7 mouse cellular contexts compared by ENCODE assay signal in genomic region chr15:3979871-3980270, GRCm38 (mm10). TPM values are rescaled to one million over a fixed set of nuclear protein-coding genes. Genes with fewer than 3 reads are reported as not detected.
DNase-seq lines count a peak whose midpoint lies in the region; ATAC-seq and TF ChIP-seq lines count a peak whose summit lies in the region.

No protein-coding gene starts in this region.

- peak overlapping the region; percentile 63; the same call in 1 of the 2 replicates for H3K4me2 ChIP-seq in neural tube, embryonic 11.5 days (ENCODE audit: low read depth)
- peak overlapping the region; percentile 55 for H3K4me2 ChIP-seq in embryonic facial prominence, embryonic 15.5 days (replicated peaks)
- peak overlapping the region; percentile 65 for H3K4me2 ChIP-seq in limb, embryonic 12.5 days

- no peak for TF ChIP-seq CTCF in olfactory bulb, adult 2 months (IDR thresholded peaks at IDR 0.05; ENCODE audit: insufficient read depth, low read depth, low read length)

- H3K27me3 ChIP-seq in neural tube, embryonic 11.5 days (ENCODE audit: control insufficient read depth, insufficient read depth, low read length), result no peaks in the 10 kb centered on the region
- H3K27me3 ChIP-seq in embryonic facial prominence, embryonic 15.5 days, result no peaks in the 10 kb centered on the region
- H3K27me3 ChIP-seq in limb, embryonic 12.5 days, result no peaks in the 10 kb centered on the region

- no peak for ATAC-seq in neural tube, embryonic 11.5 days (ENCODE audit: insufficient read depth, low FRiP score, low TSS enrichment)
- ATAC-seq in embryonic facial prominence, embryonic 15.5 days (ENCODE audit: insufficient number of reproducible peaks, low FRiP score, low TSS enrichment, low read depth), result no peak
- no peak for ATAC-seq in limb, embryonic 12.5 days (ENCODE audit: insufficient number of reproducible peaks, insufficient read depth, low FRiP score, low TSS enrichment, low read depth)

- peak overlapping the region; percentile 93 for H3K9ac ChIP-seq in neural tube, embryonic 11.5 days (ENCODE audit: low read length)
- H3K9ac ChIP-seq in embryonic facial prominence, embryonic 15.5 days, result no peak overlapping the region
- H3K9ac ChIP-seq in limb, embryonic 12.5 days (replicated peaks), result peak overlapping the region; percentile 92; the same call in 1 of the 2 replicates

- TF ChIP-seq POLR2A in olfactory bulb, adult 2 months (IDR thresholded peaks at IDR 0.05; ENCODE audit: insufficient read depth, low read depth, low read length), result no peak

- DNase-seq in neural tube, embryonic 11.5 days (ENCODE audit: low spot score), result no peak
- no peak for DNase-seq in neural tube, embryonic 10.5 days (ENCODE audit: extremely low spot score, low spot score)
- no peak for DNase-seq in ovary, postnatal 10 days (ENCODE audit: low spot score)
- no peak for DNase-seq in frontal cortex, postnatal 14 days (ENCODE audit: low spot score in 2 of 2)

- no peaks in the 10 kb centered on the region for H3K4me1 ChIP-seq in neural tube, embryonic 11.5 days (ENCODE audit: control insufficient read depth, insufficient read depth, low read length)
- H3K4me1 ChIP-seq in embryonic facial prominence, embryonic 15.5 days, result no peaks in the 10 kb centered on the region
- H3K4me1 ChIP-seq in limb, embryonic 12.5 days (replicated peaks), result no peaks in the 10 kb centered on the region; the same call in 1 of the 2 replicates
- H3K4me1 ChIP-seq in olfactory bulb, adult 2 months (ENCODE audit: control insufficient read depth, insufficient read depth, low read length), result no peaks in the 10 kb centered on the region

- peak overlapping the region; percentile 63; the same call in 1 of the 2 replicates for H3K4me3 ChIP-seq in neural tube, embryonic 11.5 days (ENCODE audit: low read depth, low read length)
- peak overlapping the region; percentile 71 for H3K4me3 ChIP-seq in embryonic facial prominence, embryonic 15.5 days (replicated peaks)
- H3K4me3 ChIP-seq in limb, embryonic 12.5 days (replicated peaks), result peak overlapping the region; percentile 68
- no peak overlapping the region for H3K4me3 ChIP-seq in olfactory bulb, adult 2 months (ENCODE audit: insufficient read depth, low read depth, low read length)

- no peaks in the 10 kb centered on the region for H3K9me3 ChIP-seq in neural tube, embryonic 11.5 days (ENCODE audit: control insufficient read depth, low read length)
- no peaks in the 10 kb centered on the region for H3K9me3 ChIP-seq in embryonic facial prominence, embryonic 15.5 days (replicated peaks)
- no peaks in the 10 kb centered on the region for H3K9me3 ChIP-seq in limb, embryonic 12.5 days

- 91% methylated on average over 3 of the region's 3 CpGs for WGBS in neural tube, embryonic 11.5 days
- WGBS in embryonic facial prominence, embryonic 15.5 days, result 83% methylated on average over 3 of the region's 3 CpGs
- 83% methylated on average over 3 of the region's 3 CpGs for WGBS in limb, embryonic 12.5 days
- 63% methylated on average over 3 of the region's 3 CpGs for WGBS in olfactory bulb, adult 2 months

- H3K36me3 ChIP-seq in neural tube, embryonic 11.5 days (ENCODE audit: control insufficient read depth, insufficient read depth, low read length), result peaks cover under 1% of the 10 kb centered on the region; the same call in 1 of the 2 replicates
- peaks cover 15% of the 10 kb centered on the region; the same call in 1 of the 2 replicates for H3K36me3 ChIP-seq in embryonic facial prominence, embryonic 15.5 days
- peaks cover 35% of the 10 kb centered on the region for H3K36me3 ChIP-seq in limb, embryonic 12.5 days

- H3K27ac ChIP-seq in neural tube, embryonic 11.5 days (ENCODE audit: low read depth, low read length), result no peak overlapping the region
- peak overlapping the region; percentile 96 for H3K27ac ChIP-seq in embryonic facial prominence, embryonic 15.5 days (replicated peaks)
- H3K27ac ChIP-seq in limb, embryonic 12.5 days, result peak overlapping the region; percentile 97
- H3K27ac ChIP-seq in olfactory bulb, adult 2 months (ENCODE audit: insufficient read depth, low read depth, low read length), result peak overlapping the region; percentile 96

RNA-seq across cellular contexts. Expression of gene Fbxo4, which starts 0.5 kb away (rescaled TPM):
- 4.8 and 4.9 TPM in 2 replicates for polyA plus RNA-seq in neural tube, embryonic 11.5 days (2014; fragmentation: Nextera tagmentation; extraction: Ambion mirVana)
- polyA plus RNA-seq in embryonic facial prominence, embryonic 15.5 days (2015; fragmentation: Nextera tagmentation; extraction: Ambion mirVana), result 12.0 and 12.6 TPM in 2 replicates
- polyA plus RNA-seq in limb, embryonic 12.5 days (2016; fragmentation: Nextera tagmentation; extraction: Ambion mirVana), result 6.6 and 7.7 TPM in 2 replicates
- polyA plus RNA-seq in olfactory bulb, adult 2 months (2012; ENCODE audit: insufficient read depth, insufficient read length, low replicate concordance, missing spikeins), result not detected in 2 replicates

RNA-seq across cellular contexts. Expression of gene AW549877, which starts 15.7 kb away (rescaled TPM):
- polyA plus RNA-seq in neural tube, embryonic 11.5 days (2014; fragmentation: Nextera tagmentation; extraction: Ambion mirVana), result 67.0 and 69.7 TPM in 2 replicates
- 28.6 and 30.5 TPM in 2 replicates for polyA plus RNA-seq in embryonic facial prominence, embryonic 15.5 days (2015; fragmentation: Nextera tagmentation; extraction: Ambion mirVana)
- 35.2 and 42.8 TPM in 2 replicates for polyA plus RNA-seq in limb, embryonic 12.5 days (2016; fragmentation: Nextera tagmentation; extraction: Ambion mirVana)
- not detected in 2 replicates for polyA plus RNA-seq in olfactory bulb, adult 2 months (2012; ENCODE audit: insufficient read depth, insufficient read length, low replicate concordance, missing spikeins)

RNA-seq across cellular contexts. Expression of gene Oxct1, which starts 46.3 kb away (rescaled TPM):
- 163 and 172 TPM in 2 replicates for polyA plus RNA-seq in neural tube, embryonic 11.5 days (2014; fragmentation: Nextera tagmentation; extraction: Ambion mirVana)
- 235 and 238 TPM in 2 replicates for polyA plus RNA-seq in embryonic facial prominence, embryonic 15.5 days (2015; fragmentation: Nextera tagmentation; extraction: Ambion mirVana)
- polyA plus RNA-seq in limb, embryonic 12.5 days (2016; fragmentation: Nextera tagmentation; extraction: Ambion mirVana), result 195 and 197 TPM in 2 replicates
- polyA plus RNA-seq in olfactory bulb, adult 2 months (2012; ENCODE audit: insufficient read depth, insufficient read length, low replicate concordance, missing spikeins), result 209 TPM in 1 of 2 replicates, not detected in the other
